Comparison of ENCODE assay signal across 34 mouse cellular contexts in genomic region chr15:98536828-98537510, GRCm38 (mm10). TPM values are rescaled to one million over a fixed set of nuclear protein-coding genes. Genes with fewer than 3 reads are reported as not detected.
DNase-seq lines count a peak whose midpoint lies in the region; ATAC-seq and TF ChIP-seq lines count a peak whose summit lies in the region.
"Had no signal": no experiment of that assay in that cellular context is flagged by ENCODE, and none has a peak within 500 bp of the region (broad histone marks: within the 10 kb centered on the region; RNA-seq: fewer than 3 reads in every experiment).

No protein-coding gene starts in this region.

- no peak overlapping the region for H3K4me2 ChIP-seq in heart, embryonic 11.5 days
- H3K4me2 ChIP-seq in midbrain, postnatal 0 days (ENCODE audit: low read depth, low read length, poor library complexity, severe bottlenecking), result no peak overlapping the region
- H3K4me2 ChIP-seq: forebrain, embryonic 13.5 days; hindbrain, embryonic 12.5 days; hindbrain, embryonic 15.5 days had no signal

- no peaks in the 10 kb centered on the region for H3K9me3 ChIP-seq in heart, embryonic 11.5 days (replicated peaks; ENCODE audit: control insufficient read depth, low read length)
- H3K9me3 ChIP-seq in midbrain, postnatal 0 days (ENCODE audit: low read length), result no peaks in the 10 kb centered on the region
- H3K9me3 ChIP-seq: forebrain, embryonic 10.5 days; forebrain, embryonic 13.5 days; heart, embryonic 10.5 days; hindbrain, embryonic 12.5 days; hindbrain, embryonic 15.5 days had no signal

- H3K27ac ChIP-seq in heart, embryonic 11.5 days (ENCODE audit: low read depth, low read length), result no peak overlapping the region
- H3K27ac ChIP-seq in midbrain, postnatal 0 days (ENCODE audit: low read depth, low read length), result no peak overlapping the region
- H3K27ac ChIP-seq: forebrain, embryonic 10.5 days; forebrain, embryonic 13.5 days; heart, adult 2 months; heart, embryonic 10.5 days; hindbrain, embryonic 12.5 days; hindbrain, embryonic 15.5 days had no signal

- no peak for ATAC-seq in heart, embryonic 11.5 days (replicated peaks; ENCODE audit: insufficient number of reproducible peaks, low FRiP score, low TSS enrichment)
- ATAC-seq in midbrain, postnatal 0 days (ENCODE audit: low FRiP score), result no peak
- ATAC-seq: activated CD4-positive, CD25-positive, alpha-beta regulatory T cell, adult 4 months; forebrain, embryonic 13.5 days; forebrain, embryonic 16.5 days; intestine, postnatal 0 days had no signal

- WGBS in heart, embryonic 11.5 days (ENCODE audit: insufficient replicate concordance), result 83% methylated on average over 8 of the region's 8 CpGs
- WGBS in midbrain, postnatal 0 days, result 89% methylated on average over 8 of the region's 8 CpGs

- no peak overlapping the region for H3K4me3 ChIP-seq in heart, embryonic 11.5 days (ENCODE audit: low read depth, low read length)
- H3K4me3 ChIP-seq in midbrain, postnatal 0 days (ENCODE audit: low read depth, low read length), result no peak overlapping the region
- H3K4me3 ChIP-seq: erythroblast, embryonic 14.5 days; forebrain, embryonic 10.5 days; forebrain, embryonic 13.5 days; heart, adult 2 months; heart, embryonic 10.5 days; hindbrain, embryonic 12.5 days; hindbrain, embryonic 15.5 days had no signal

- H3K36me3 ChIP-seq in heart, embryonic 11.5 days (ENCODE audit: control insufficient read depth, insufficient read depth, low read length), result 0 out of 2 replicates have a peak, but pooled peaks cover 7% of the 10 kb centered on the region
- H3K36me3 ChIP-seq in midbrain, postnatal 0 days (ENCODE audit: insufficient read depth, low read length), result peaks cover 8% of the 10 kb centered on the region; the same call in 1 of the 2 replicates

- no peak overlapping the region for H3K9ac ChIP-seq in heart, embryonic 11.5 days (ENCODE audit: low read depth, low read length)
- H3K9ac ChIP-seq in midbrain, postnatal 0 days (replicated peaks; ENCODE audit: low read length, poor library complexity, severe bottlenecking), result no peak overlapping the region
- H3K9ac ChIP-seq: forebrain, embryonic 13.5 days; hindbrain, embryonic 12.5 days; hindbrain, embryonic 15.5 days had no signal

- no peak for TF ChIP-seq CTCF in midbrain, postnatal 0 days (IDR thresholded peaks at IDR 0.05)

- H3K4me1 ChIP-seq in heart, embryonic 11.5 days (ENCODE audit: control insufficient read depth, insufficient read depth, low read length), result peaks cover 6% of the 10 kb centered on the region; the same call in 1 of the 2 replicates
- peaks cover 8% of the 10 kb centered on the region; the same call in 1 of the 2 replicates for H3K4me1 ChIP-seq in midbrain, postnatal 0 days (ENCODE audit: insufficient read depth, low read length)

- H3K27me3 ChIP-seq in heart, embryonic 11.5 days (ENCODE audit: control insufficient read depth, insufficient read depth, low read length), result no peaks in the 10 kb centered on the region
- H3K27me3 ChIP-seq in midbrain, postnatal 0 days (ENCODE audit: insufficient read depth, low read length), result no peaks in the 10 kb centered on the region
- H3K27me3 ChIP-seq: forebrain, embryonic 13.5 days; hindbrain, embryonic 12.5 days; hindbrain, embryonic 15.5 days had no signal

- DNase-seq in heart, adult 11 months, result peak; percentile 87
- peak; percentile 19 for DNase-seq in Muller cell, postnatal 12 days (ENCODE audit: inconsistent ontology term)
- peak; percentile 29 for DNase-seq in fibroblast of lung, adult 2 months (ENCODE audit: low read depth)
- no peak for DNase-seq in midbrain, postnatal 0 days (ENCODE audit: low spot score)
- DNase-seq in spleen, postnatal 4 days (ENCODE audit: low spot score in 2 of 2), result no peak
- no peak for DNase-seq in cerebellum, adult 9-11 months
- DNase-seq: adrenal gland, adult 8-10 months; adrenal gland, postnatal 25 days; cerebellum, adult 11-12 months; cerebellum, adult 8-10 months; cerebellum, postnatal 14 days; gastrocnemius, postnatal 25 days; heart, adult 2 months had no signal

RNA-seq across cellular contexts. Expression of gene Kansl2, which starts 2.9 kb away (rescaled TPM):
- 75.9 and 77.5 TPM in 2 replicates for polyA plus RNA-seq in heart, embryonic 11.5 days (2014; fragmentation: Nextera tagmentation; extraction: Ambion mirVana)
- 57.4 and 66.2 TPM in 2 replicates for total RNA-seq in midbrain, postnatal 0 days (2014; rRNA removed)
- polyA plus RNA-seq in midbrain, postnatal 0 days (2015; fragmentation: Nextera tagmentation; extraction: Ambion mirVana), result 101 and 102 TPM in 2 replicates

RNA-seq across cellular contexts. Expression of gene Ccnt1, which starts 33.8 kb away (rescaled TPM):
- 38.1 and 42.3 TPM in 2 replicates for polyA plus RNA-seq in heart, embryonic 11.5 days (2014; fragmentation: Nextera tagmentation; extraction: Ambion mirVana)
- 36.1 and 54.6 TPM in 2 replicates for total RNA-seq in midbrain, postnatal 0 days (2014; rRNA removed)
- 47.4 and 49.7 TPM in 2 replicates for polyA plus RNA-seq in midbrain, postnatal 0 days (2015; fragmentation: Nextera tagmentation; extraction: Ambion mirVana)

RNA-seq across cellular contexts. Expression of gene 4930415O20Rik, which starts 33.8 kb away (rescaled TPM):
- polyA plus RNA-seq in heart, embryonic 11.5 days (2014; fragmentation: Nextera tagmentation; extraction: Ambion mirVana), result 0.73 and 1.0 TPM in 2 replicates
- total RNA-seq in midbrain, postnatal 0 days (2014; rRNA removed), result 0.82 TPM in 1 of 2 replicates, not detected in the other
- 0.31 TPM in 1 of 2 replicates, not detected in the other for polyA plus RNA-seq in midbrain, postnatal 0 days (2015; fragmentation: Nextera tagmentation; extraction: Ambion mirVana)
- total RNA-seq: adrenal gland, adult 8-10 months; adrenal gland, postnatal 25 days; ES-E14; hematopoietic stem cell, adult 5-6 weeks had no signal
- polyA plus RNA-seq: activated CD4-positive, CD25-positive, alpha-beta regulatory T cell, adult 4 months; brain, embryonic 14.5 days; embryonic facial prominence, embryonic 11.5 days; embryonic facial prominence, embryonic 14.5 days; erythroblast, embryonic 14.5 days; forebrain, embryonic 13.5 days; heart, adult 2 months; hindbrain, embryonic 15.5 days; intestine, postnatal 0 days had no signal

RNA-seq across cellular contexts. Expression of gene Olfr279, which starts 44.8 kb away (rescaled TPM):
- polyA plus RNA-seq in heart, embryonic 11.5 days (2014; fragmentation: Nextera tagmentation; extraction: Ambion mirVana), result not detected in 2 replicates
- total RNA-seq in midbrain, postnatal 0 days (2014; rRNA removed), result not detected in 2 replicates
- polyA plus RNA-seq in midbrain, postnatal 0 days (2015; fragmentation: Nextera tagmentation; extraction: Ambion mirVana), result not detected in 2 replicates
- total RNA-seq: adrenal gland, adult 8-10 months; adrenal gland, postnatal 25 days; gastrocnemius, adult 18-20 months; gastrocnemius, postnatal 25 days; heart, adult 2 months; heart, postnatal 25 days; hematopoietic stem cell, adult 5-6 weeks had no signal
- polyA plus RNA-seq: activated CD4-positive, CD25-positive, alpha-beta regulatory T cell, adult 4 months; brain, embryonic 14.5 days; embryonic facial prominence, embryonic 11.5 days; embryonic facial prominence, embryonic 14.5 days; erythroblast, embryonic 14.5 days; forebrain, embryonic 10.5 days; forebrain, embryonic 13.5 days; forebrain, embryonic 16.5 days; gonadal fat pad, adult 2 months; heart, adult 2 months; heart, embryonic 10.5 days; heart, embryonic 14.5 days; heart, postnatal 0 days; hindbrain, embryonic 12.5 days; hindbrain, embryonic 15.5 days; intestine, embryonic 14.5 days; intestine, postnatal 0 days had no signal

RNA-seq across cellular contexts. Expression of gene Lalba, which starts 54.4 kb away (rescaled TPM):
- polyA plus RNA-seq in heart, embryonic 11.5 days (2014; fragmentation: Nextera tagmentation; extraction: Ambion mirVana), result not detected in 2 replicates
- not detected in 2 replicates for total RNA-seq in midbrain, postnatal 0 days (2014; rRNA removed)
- not detected in 2 replicates for polyA plus RNA-seq in midbrain, postnatal 0 days (2015; fragmentation: Nextera tagmentation; extraction: Ambion mirVana)
- total RNA-seq: adrenal gland, adult 8-10 months; adrenal gland, postnatal 25 days; ES-E14; gastrocnemius, adult 18-20 months; gastrocnemius, postnatal 25 days; heart, adult 2 months; heart, postnatal 25 days; hematopoietic stem cell, adult 5-6 weeks had no signal
- polyA plus RNA-seq: activated CD4-positive, CD25-positive, alpha-beta regulatory T cell, adult 4 months; brain, embryonic 14.5 days; embryonic facial prominence, embryonic 14.5 days; erythroblast, embryonic 14.5 days; forebrain, embryonic 10.5 days; forebrain, embryonic 13.5 days; forebrain, embryonic 16.5 days; heart, embryonic 10.5 days; heart, embryonic 14.5 days; hindbrain, embryonic 12.5 days; hindbrain, embryonic 15.5 days had no signal

Comparison
In these comparisons a context has a peak if more than half of its experiments do, and no peak if none do; other contexts are left out.
1. DNase-seq: peak in heart, adult 11 months (single experiment), Muller cell, postnatal 12 days (single experiment) and fibroblast of lung, adult 2 months (single experiment); none in midbrain, postnatal 0 days (single experiment), spleen, postnatal 4 days (0 of 2) and cerebellum, adult 9-11 months (single experiment).